In genomic region chr12:85385329-85385994, GRCm38 (mm10) we compare ENCODE assay signal across 13 mouse cellular contexts. TPM values are rescaled to one million over a fixed set of nuclear protein-coding genes. Genes with fewer than 3 reads are reported as not detected.
DNase-seq lines count a peak whose midpoint lies in the region; ATAC-seq and TF ChIP-seq lines count a peak whose summit lies in the region.
"Had no signal": no experiment of that assay in that cellular context is flagged by ENCODE, and none has a peak within 500 bp of the region (broad histone marks: within the 10 kb centered on the region; RNA-seq: fewer than 3 reads in every experiment).

No protein-coding gene starts in this region.

- H3K27me3 ChIP-seq in liver, embryonic 13.5 days: peaks cover 24% of the 10 kb centered on the region
- peaks cover 13% of the 10 kb centered on the region for H3K27me3 ChIP-seq in liver, embryonic 11.5 days (replicated peaks; ENCODE audit: control insufficient read depth, insufficient read depth, low read length)
- no peaks in the 10 kb centered on the region for H3K27me3 ChIP-seq in heart, postnatal 0 days (ENCODE audit: control insufficient read depth, insufficient read depth, low read length)
- H3K27me3 ChIP-seq: neural tube, embryonic 12.5 days had no signal

- H3K9me3 ChIP-seq in liver, embryonic 13.5 days (replicated peaks): no peaks in the 10 kb centered on the region
- no peaks in the 10 kb centered on the region for H3K9me3 ChIP-seq in liver, embryonic 11.5 days (ENCODE audit: control insufficient read depth, low read length)
- H3K9me3 ChIP-seq in heart, postnatal 0 days (replicated peaks; ENCODE audit: control insufficient read depth, low read length): no peaks in the 10 kb centered on the region
- H3K9me3 ChIP-seq: neural tube, embryonic 12.5 days had no signal

- no peak for TF ChIP-seq CTCF in heart, postnatal 0 days (IDR thresholded peaks at IDR 0.05; ENCODE audit: low read depth)

- H3K9ac ChIP-seq in liver, embryonic 13.5 days: no peak overlapping the region
- no peak overlapping the region for H3K9ac ChIP-seq in liver, embryonic 11.5 days (ENCODE audit: low read depth, low read length)
- H3K9ac ChIP-seq in heart, postnatal 0 days (replicated peaks; ENCODE audit: low read depth, low read length): no peak overlapping the region
- H3K9ac ChIP-seq: neural tube, embryonic 12.5 days had no signal

- peak overlapping the region; percentile 49; the same call in 1 of the 2 replicates for H3K27ac ChIP-seq in liver, embryonic 13.5 days
- H3K27ac ChIP-seq in liver, embryonic 11.5 days (ENCODE audit: low read depth, low read length): no peak overlapping the region
- H3K27ac ChIP-seq in heart, postnatal 0 days (ENCODE audit: low read depth): peak overlapping the region; percentile 69
- H3K27ac ChIP-seq: neural tube, embryonic 12.5 days had no signal

- 32% methylated on average over 10 of the region's 10 CpGs for WGBS in liver, embryonic 13.5 days (ENCODE audit: insufficient replicate concordance)
- WGBS in liver, embryonic 11.5 days: 48% methylated on average over 10 of the region's 10 CpGs
- WGBS in heart, postnatal 0 days: 59% methylated on average over 10 of the region's 10 CpGs

- H3K4me3 ChIP-seq in liver, embryonic 13.5 days (replicated peaks): no peak overlapping the region
- H3K4me3 ChIP-seq in liver, embryonic 11.5 days (ENCODE audit: low read depth, low read length): no peak overlapping the region
- H3K4me3 ChIP-seq in heart, postnatal 0 days (ENCODE audit: low read depth, low read length): no peak overlapping the region
- H3K4me3 ChIP-seq: neural tube, embryonic 12.5 days had no signal

- no peak for DNase-seq in liver, embryonic 13.5 days
- DNase-seq in liver, embryonic 11.5 days (ENCODE audit: low spot score): no peak
- DNase-seq in brain, adult 2 months (ENCODE audit: low read depth, low spot score): peak; percentile 10
- DNase-seq in heart, postnatal 0 days (ENCODE audit: low spot score): no peak
- peak; percentile 31 for DNase-seq in skeletal muscle tissue, adult 2 months (ENCODE audit: low read depth, low spot score)
- no peak for DNase-seq in cerebellum, postnatal 36 days
- DNase-seq in spleen, postnatal 10 days (ENCODE audit: low spot score in 2 of 2): no peak
- DNase-seq in right cerebral cortex, postnatal 14 days: no peak
- DNase-seq: cerebellum, adult 11 months; kidney, postnatal 14 days; right cerebral cortex, adult 18-20 months; thymus, adult 18-20 months had no signal

- H3K4me2 ChIP-seq in liver, embryonic 13.5 days: no peak overlapping the region
- no peak overlapping the region for H3K4me2 ChIP-seq in liver, embryonic 11.5 days
- no peak overlapping the region for H3K4me2 ChIP-seq in heart, postnatal 0 days (ENCODE audit: low read depth, low read length)
- H3K4me2 ChIP-seq: neural tube, embryonic 12.5 days had no signal

- TF ChIP-seq EP300 in heart, postnatal 0 days (IDR thresholded peaks at IDR 0.05; ENCODE audit: low read depth): no peak

- ATAC-seq in liver, embryonic 13.5 days (ENCODE audit: low read depth): no peak
- no peak for ATAC-seq in liver, embryonic 11.5 days (replicated peaks; ENCODE audit: low FRiP score)
- ATAC-seq in heart, postnatal 0 days (ENCODE audit: insufficient read depth, low read depth): peak; percentile 49

- H3K4me1 ChIP-seq in liver, embryonic 13.5 days (replicated peaks): peaks cover 38% of the 10 kb centered on the region
- peaks cover 17% of the 10 kb centered on the region for H3K4me1 ChIP-seq in liver, embryonic 11.5 days (replicated peaks; ENCODE audit: control insufficient read depth, insufficient read depth, low read length)
- H3K4me1 ChIP-seq in heart, postnatal 0 days (ENCODE audit: control insufficient read depth, insufficient read depth): peaks cover 11% of the 10 kb centered on the region
- H3K4me1 ChIP-seq: neural tube, embryonic 12.5 days had no signal

- H3K36me3 ChIP-seq in liver, embryonic 13.5 days: no peaks in the 10 kb centered on the region
- H3K36me3 ChIP-seq in liver, embryonic 11.5 days (ENCODE audit: control insufficient read depth, insufficient read depth, low read length): no peaks in the 10 kb centered on the region
- no peaks in the 10 kb centered on the region for H3K36me3 ChIP-seq in heart, postnatal 0 days (replicated peaks; ENCODE audit: control insufficient read depth, insufficient read depth, low read length)
- H3K36me3 ChIP-seq: neural tube, embryonic 12.5 days had no signal

RNA-seq across cellular contexts. Expression of gene Tmed10, which starts 10.8 kb away (rescaled TPM):
- polyA plus RNA-seq in liver, embryonic 13.5 days (2015; fragmentation: Nextera tagmentation; extraction: Ambion mirVana): 175 and 191 TPM in 2 replicates
- polyA plus RNA-seq in liver, embryonic 11.5 days (2014; fragmentation: Nextera tagmentation; extraction: Ambion mirVana): 271 and 278 TPM in 2 replicates
- total RNA-seq in heart, postnatal 0 days (2014; rRNA removed; ENCODE audit: low replicate concordance): 48.2 and 49.7 TPM in 2 replicates
- 216 and 218 TPM in 2 replicates for polyA plus RNA-seq in heart, postnatal 0 days (2015; fragmentation: Nextera tagmentation; extraction: Ambion mirVana)

RNA-seq across cellular contexts. Expression of gene Nek9, which starts 46.3 kb away (rescaled TPM):
- polyA plus RNA-seq in liver, embryonic 13.5 days (2015; fragmentation: Nextera tagmentation; extraction: Ambion mirVana): 5.0 and 6.1 TPM in 2 replicates
- polyA plus RNA-seq in liver, embryonic 11.5 days (2014; fragmentation: Nextera tagmentation; extraction: Ambion mirVana): 7.2 and 9.4 TPM in 2 replicates
- total RNA-seq in heart, postnatal 0 days (2014; rRNA removed; ENCODE audit: low replicate concordance): 29.2 and 45.2 TPM in 2 replicates
- 12.5 and 14.2 TPM in 2 replicates for polyA plus RNA-seq in heart, postnatal 0 days (2015; fragmentation: Nextera tagmentation; extraction: Ambion mirVana)

Comparison
In these comparisons a context has a peak if more than half of its experiments do, and no peak if none do; other contexts are left out.
1. DNase-seq: peak in brain, adult 2 months (single experiment) and skeletal muscle tissue, adult 2 months (single experiment); none in liver, embryonic 13.5 days (single experiment), liver, embryonic 11.5 days (single experiment), heart, postnatal 0 days (single experiment), cerebellum, postnatal 36 days (0 of 2), spleen, postnatal 10 days (0 of 2) and right cerebral cortex, postnatal 14 days (single experiment).